Mouse (Mus musculus): Measurements from ENCODE around the gene Scn5a. TPM values are rescaled to one million over a fixed set of nuclear protein-coding genes. Genes with fewer than 3 reads are reported as not detected.

The Scn5a gene
- total and polyA plus RNA-seq, 3 experiments: 0.03 TPM; not detected in 2

GRCm38 (mm10) chr9:119473011-119473410 lies 105.8 kb downstream of the Scn5a start:
- no peaks in the 10 kb centered on the region for H3K9me3 ChIP-seq (replicated peaks; ENCODE audit: insufficient read depth, low read length)
- TF ChIP-seq TAL1 (IDR thresholded peaks at IDR 0.05; ENCODE audit: low read length) (no peak), RCOR1 (IDR thresholded peaks at IDR 0.05; ENCODE audit: low read depth, low read length) (no peak), MAZ (IDR thresholded peaks at IDR 0.05; ENCODE audit: low read depth, low read length) (no peak), POLR2AphosphoS2 (IDR thresholded peaks at IDR 0.05; ENCODE audit: low read length) (no peak), TCF12 (IDR thresholded peaks at IDR 0.05; ENCODE audit: low read depth, low read length) (no peak), KAT2A (conservative IDR thresholded peaks at IDR 0.05; ENCODE audit: low read depth, low read length) (no peak), ZC3H11A (IDR thresholded peaks at IDR 0.05; ENCODE audit: low read depth, low read length) (no peak), TBP (IDR thresholded peaks at IDR 0.05; ENCODE audit: low read depth, low read length) (no peak), NRF1 (IDR thresholded peaks at IDR 0.05; ENCODE audit: insufficient read depth, low read depth, low read length, poor library complexity, severe bottlenecking) (no peak), HCFC1 (IDR thresholded peaks at IDR 0.05; ENCODE audit: low read depth, low read length) (no peak), ELF1 (IDR thresholded peaks at IDR 0.05; ENCODE audit: low read depth, low read length) (no peak), CHD2 (IDR thresholded peaks at IDR 0.05; ENCODE audit: low read length) (no peak), JUND (IDR thresholded peaks at IDR 0.05; ENCODE audit: low read depth, low read length) (no peak), MYC (IDR thresholded peaks at IDR 0.05; ENCODE audit: low read depth, low read length) (no peak), SIN3A (IDR thresholded peaks at IDR 0.05; ENCODE audit: low read length) (no peak), MEF2A (IDR thresholded peaks at IDR 0.05; ENCODE audit: extremely low read depth, insufficient replicate concordance, low read depth, low read length, poor library complexity, severe bottlenecking) (no peak), ZMIZ1 (IDR thresholded peaks at IDR 0.05; ENCODE audit: low read depth, low read length) (no peak), CTCF (IDR thresholded peaks at IDR 0.05 in 2 of 3, conservative IDR thresholded peaks at IDR 0.05 in 1 of 3; ENCODE audit: control insufficient read depth in 1 of 3, insufficient read depth in 1 of 3, low read depth in 2 of 3, low read length in 3 of 3, poor library complexity in 1 of 3, severe bottlenecking in 1 of 3) (no peak), GABPA (IDR thresholded peaks at IDR 0.05; ENCODE audit: low read depth, low read length) (no peak)
- H3K9ac ChIP-seq (ENCODE audit: control insufficient read depth, low read depth, low read length, poor library complexity, severe bottlenecking): no peak overlapping the region
- no peaks in the 10 kb centered on the region for H3K36me3 ChIP-seq (ENCODE audit: control insufficient read depth in 1 of 2, insufficient read depth in 2 of 2, low read length in 2 of 2)
- H3K27ac ChIP-seq (ENCODE audit: control insufficient read depth, low read depth, low read length): no peak overlapping the region
- no peaks in the 10 kb centered on the region for H3K27me3 ChIP-seq (ENCODE audit: control insufficient read depth in 1 of 2, insufficient read depth in 2 of 2, low read length in 2 of 2)
- DNase-seq (ENCODE audit: low read depth, low spot score): no peak
- H3K4me1 ChIP-seq (ENCODE audit: control insufficient read depth in 1 of 2, insufficient read depth in 2 of 2, low read length in 2 of 2): no peaks in the 10 kb centered on the region
- H3K4me3 ChIP-seq (ENCODE audit: control insufficient read depth in 1 of 2, insufficient read depth in 1 of 2, low read depth in 2 of 2, low read length in 2 of 2): no peak overlapping the region
- H3K79me2 ChIP-seq (ENCODE audit: control insufficient read depth, insufficient read depth, low read length, poor library complexity): no peaks in the 10 kb centered on the region

- no peaks in the 10 kb centered on the region for H3K79me2 ChIP-seq (ENCODE audit: control insufficient read depth, insufficient read depth, low read length, poor library complexity)
- TF ChIP-seq E2F4 (IDR thresholded peaks at IDR 0.05; ENCODE audit: borderline replicate concordance, low read depth, low read length) (no peak), MAX (IDR thresholded peaks at IDR 0.05; ENCODE audit: low read length) (no peak), POLR2AphosphoS2 (IDR thresholded peaks at IDR 0.05; ENCODE audit: low read length) (no peak), ZNF384 (IDR thresholded peaks at IDR 0.05; ENCODE audit: low read depth, low read length) (no peak), BHLHE40 (IDR thresholded peaks at IDR 0.05; ENCODE audit: borderline replicate concordance, low read depth, low read length) (no peak)
- H3K4me3 ChIP-seq (ENCODE audit: control insufficient read depth in 1 of 2, insufficient read depth in 1 of 2, low read depth in 2 of 2, low read length in 2 of 2): no peak overlapping the region
- no peaks in the 10 kb centered on the region for H3K9me3 ChIP-seq (replicated peaks; ENCODE audit: insufficient read depth, low read length)
- H3K9ac ChIP-seq (ENCODE audit: control insufficient read depth, low read depth, low read length, poor library complexity, severe bottlenecking): no peak overlapping the region
- no peaks in the 10 kb centered on the region for H3K4me1 ChIP-seq (ENCODE audit: control insufficient read depth in 1 of 2, insufficient read depth in 2 of 2, low read length in 2 of 2)
- no peaks in the 10 kb centered on the region for H3K27me3 ChIP-seq (ENCODE audit: control insufficient read depth in 1 of 2, insufficient read depth in 2 of 2, low read length in 2 of 2)
- no peaks in the 10 kb centered on the region for H3K36me3 ChIP-seq (ENCODE audit: control insufficient read depth in 1 of 2, insufficient read depth in 2 of 2, low read length in 2 of 2)
- no peak for DNase-seq (ENCODE audit: low read depth, low spot score)
- H3K27ac ChIP-seq (ENCODE audit: control insufficient read depth, low read depth, low read length): no peak overlapping the region
These were observed 106.4 kb downstream of the Scn5a start for GRCm38 (mm10) chr9:119472412-119472918.
